Mouse (Mus musculus) forebrain, embryonic 16.5 days (tissue): ENCODE measurements around the gene Fmnl2. TPM values are rescaled to one million over a fixed set of nuclear protein-coding genes. Genes with fewer than 3 reads are reported as not detected.
A peak's percentile ranks its signal among the peaks of the same experiment; 100 is the strongest.

ENCODE experiments used
- ATAC-seq: fragments of 200-750 bp; cut with Nextera tagmentation; 2 replicates; pipeline ENCODE4 v1.8.0; 2017; ENCODE audit warnings: mild to moderate bottlenecking, moderate library complexity
- H3K27ac ChIP-seq: fragments of 300-500 bp; sonication (generic); 2 replicates; pipeline ENCODE4 v1.5.1; 2014; ENCODE audit warnings: low read length, control low read depth
- H3K27me3 ChIP-seq: fragments of 300-500 bp; sonication (generic); replicated peaks from 2 replicates; pipeline ENCODE4 v1.6.1; 2014; ENCODE audit warnings: low read length; ENCODE audit not compliant: control insufficient read depth, insufficient read depth
- H3K36me3 ChIP-seq: fragments of 300-500 bp; sonication (generic); 2 replicates; pipeline ENCODE4 v1.6.1; 2014; ENCODE audit not compliant: control insufficient read depth, insufficient read depth
- H3K4me1 ChIP-seq: fragments of 300-500 bp; sonication (generic); replicated peaks from 2 replicates; pipeline ENCODE4 v1.6.1; 2014; ENCODE audit warnings: low read length; ENCODE audit not compliant: control insufficient read depth, insufficient read depth
- H3K4me2 ChIP-seq: fragments of 300-500 bp; sonication (generic); 2 replicates; pipeline ENCODE4 v1.6.1; 2014; ENCODE audit warnings: mild to moderate bottlenecking, low read length, control low read depth
- H3K4me3 ChIP-seq: fragments of 300-500 bp; sonication (generic); replicated peaks from 2 replicates; pipeline ENCODE4 v1.5.1; 2014; ENCODE audit warnings: mild to moderate bottlenecking, low read length, control low read depth
- H3K9ac ChIP-seq: fragments of 300-500 bp; sonication (generic); replicated peaks from 2 replicates; pipeline ENCODE4 v1.6.1; 2014; ENCODE audit warnings: low read depth, low read length, control low read depth
- H3K9me3 ChIP-seq: fragments of 300-500 bp; sonication (generic); 2 replicates; pipeline ENCODE4 v1.6.1; 2016; ENCODE audit warnings: low read length; ENCODE audit not compliant: control insufficient read depth
- WGBS: fragments of 180-500 bp; shearing (Covaris S2); extraction: QIAGEN DNeasy Blood & Tissue Kit; methylation state at CpG from one replicate; pipeline ENCODE4 v1.1.7; 2014; 5-methylcytosine and 5-hydroxymethylcytosine counted together
- polyA plus RNA-seq: library from polyadenylated mRNA; unstranded; fragments of >200 nt; fragmentation: Nextera tagmentation; extraction: Ambion mirVana; gene quantifications from 2 replicates; pipeline ENCODE4 v1.2.1, GENCODE M21; 2015

The Fmnl2 gene
- polyA plus RNA-seq, 1 experiment from 2014 or later = 15.5 TPM

- H3K4me1 ChIP-seq = peaks cover 18% of the 10 kb centered on the region
- H3K27me3 ChIP-seq = no peaks in the 10 kb centered on the region
- no peak overlapping the region for H3K9ac ChIP-seq
- no peak overlapping the region for H3K27ac ChIP-seq
- no peak overlapping the region for H3K4me2 ChIP-seq
- no peaks in the 10 kb centered on the region for H3K9me3 ChIP-seq
- H3K4me3 ChIP-seq = no peak overlapping the region
- no peaks in the 10 kb centered on the region for H3K36me3 ChIP-seq
- ATAC-seq = no peak
- 78% methylated on average over 9 of the region's 9 CpGs for WGBS
Measured at GRCm38 (mm10) chr2:52943644-52944423, 86.2 kb downstream of the Fmnl2 start.

DNA sequence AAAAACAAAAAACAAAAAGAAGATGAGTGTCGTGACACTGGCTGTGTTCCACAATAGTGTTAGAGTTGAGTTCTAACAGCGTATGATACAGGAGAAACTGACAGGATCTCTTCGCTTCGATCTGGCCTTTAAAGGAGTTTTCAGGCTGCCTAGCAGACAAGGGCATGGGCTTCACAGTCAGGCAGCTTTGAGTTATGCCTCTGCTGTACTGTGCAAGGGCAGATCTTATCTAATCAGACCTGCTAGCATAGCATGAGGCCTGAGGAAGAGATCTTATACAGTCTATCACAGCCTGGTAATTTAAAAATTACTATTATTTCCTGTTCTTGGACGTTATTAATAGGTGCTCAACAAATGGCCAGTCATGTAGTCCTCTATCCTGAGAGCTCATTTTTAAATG lies 86.9 kb downstream of the Fmnl2 start:
- Histone ChIP-seq H3K4me3 (no peak overlapping the region), H3K4me1 (peaks cover 18% of the 10 kb centered on the region), H3K27me3 (no peaks in the 10 kb centered on the region), H3K9ac (no peak overlapping the region), H3K4me2 (no peak overlapping the region), H3K36me3 (no peaks in the 10 kb centered on the region), H3K9me3 (no peaks in the 10 kb centered on the region), H3K27ac (no peak overlapping the region)
- WGBS = 87% methylated on average over 5 of the region's 5 CpGs
- no peak for ATAC-seq

GRCm38 (mm10) chr2:52946074-52946473 lies 88.4 kb downstream of the Fmnl2 start:
- 21% methylated on average over 2 of the region's 2 CpGs for WGBS
- H3K4me2 ChIP-seq = no peak overlapping the region
- ATAC-seq = no peak

DNA sequence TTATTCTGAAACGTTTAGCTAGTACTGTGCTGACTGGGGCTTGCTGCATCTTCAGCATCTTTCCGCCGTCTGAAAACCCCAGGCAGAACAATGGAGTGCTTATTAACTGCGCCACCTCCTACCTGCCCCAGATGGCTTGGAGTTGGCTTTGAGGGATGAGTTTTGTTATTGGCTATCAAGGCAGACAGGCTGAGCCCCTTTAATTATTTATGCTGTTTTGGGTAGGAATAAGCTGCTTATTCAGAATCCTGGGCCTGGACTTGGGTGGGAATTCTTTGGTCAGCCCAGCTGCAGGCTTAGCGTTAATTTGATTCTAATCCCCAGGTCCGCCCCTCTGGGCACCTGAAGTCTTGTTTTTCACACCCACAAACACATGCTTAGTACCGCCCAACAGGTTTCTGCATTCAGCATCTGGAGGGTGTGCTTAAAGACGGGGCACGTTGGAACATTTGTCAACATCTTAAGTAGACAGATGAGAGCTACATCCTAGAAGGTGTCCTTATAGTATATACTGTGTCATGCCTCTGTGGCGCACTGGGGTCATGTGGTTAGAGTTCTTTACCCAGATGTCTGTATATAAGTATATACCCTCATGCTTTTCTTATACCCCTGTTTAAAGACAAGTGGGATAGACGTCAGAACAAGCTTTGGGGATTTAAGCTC lies 89.0 kb downstream of the Fmnl2 start:
- H3K36me3 ChIP-seq = no peaks in the 10 kb centered on the region
- WGBS = 14% methylated on average over 11 of the region's 11 CpGs
- H3K27ac ChIP-seq = no peak overlapping the region; the same call in 1 of the 2 replicates
- peaks cover 22% of the 10 kb centered on the region for H3K4me1 ChIP-seq
- no peaks in the 10 kb centered on the region for H3K27me3 ChIP-seq
- no peaks in the 10 kb centered on the region for H3K9me3 ChIP-seq
- no peak overlapping the region for H3K4me3 ChIP-seq
- H3K4me2 ChIP-seq = no peak overlapping the region
- ATAC-seq = peak; percentile 54
- H3K9ac ChIP-seq = no peak overlapping the region

More at GRCm38 (mm10) chr2:52946074-52946473, 88.4 kb downstream of the Fmnl2 start:
- H3K9ac ChIP-seq = 0 out of 2 replicates have a peak overlapping the region, but pooled peaks have one; percentile 14
- no peak overlapping the region for H3K4me3 ChIP-seq
- H3K27ac ChIP-seq = peak overlapping the region; percentile 52
- H3K36me3 ChIP-seq = no peaks in the 10 kb centered on the region
- no peaks in the 10 kb centered on the region for H3K9me3 ChIP-seq
- H3K4me1 ChIP-seq = peaks cover 22% of the 10 kb centered on the region
- no peaks in the 10 kb centered on the region for H3K27me3 ChIP-seq

DNA sequence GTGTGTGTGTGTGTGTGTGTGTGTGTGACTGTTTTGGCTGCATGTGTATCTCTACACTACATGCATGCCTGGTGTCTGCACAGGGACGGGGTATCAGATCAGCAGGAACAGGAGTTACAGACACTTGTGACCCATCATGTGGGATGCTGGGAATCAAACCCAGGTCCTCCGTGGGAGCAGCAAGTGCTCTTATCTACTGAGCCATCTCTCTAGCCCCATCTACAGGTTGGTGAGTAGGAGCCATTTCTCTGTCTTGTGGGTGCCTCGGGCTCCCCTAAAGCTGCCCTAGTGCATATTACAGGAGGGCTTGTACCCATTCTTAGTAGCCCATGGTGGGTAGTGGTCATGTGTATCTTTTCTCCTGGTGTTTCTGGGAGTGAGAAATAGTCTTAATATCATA lies 90.7 kb downstream of the Fmnl2 start:
- Histone ChIP-seq H3K4me1 (peaks cover 22% of the 10 kb centered on the region), H3K36me3 (no peaks in the 10 kb centered on the region), H3K4me2 (no peak overlapping the region), H3K27ac (no peak overlapping the region), H3K9ac (no peak overlapping the region), H3K27me3 (no peaks in the 10 kb centered on the region), H3K9me3 (no peaks in the 10 kb centered on the region), H3K4me3 (no peak overlapping the region)
- no peak for ATAC-seq
- WGBS = 100% methylated on average over 3 of the region's 3 CpGs

DNA sequence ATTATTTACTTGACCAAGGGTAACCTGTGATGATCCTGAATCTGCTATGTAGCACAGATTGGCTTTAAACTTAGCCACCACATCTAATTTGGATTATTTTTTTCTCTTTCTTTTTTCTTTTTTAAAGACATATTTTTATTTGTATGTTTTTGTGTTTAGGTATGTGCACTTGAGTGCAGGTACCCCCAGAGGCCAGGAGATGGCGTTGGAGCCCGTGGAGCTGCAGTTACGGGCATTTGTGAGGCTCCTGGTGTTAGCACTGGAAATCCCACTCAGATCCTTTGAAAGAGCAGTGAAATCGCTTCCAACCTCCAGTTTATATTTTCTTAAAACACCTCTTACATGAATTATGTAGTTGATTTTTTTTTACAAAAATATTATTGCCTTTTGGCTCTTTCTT lies 91.9 kb downstream of the Fmnl2 start:
- H3K4me1 ChIP-seq = peaks cover 16% of the 10 kb centered on the region
- ATAC-seq = no peak
- WGBS = 94% methylated on average over 4 of the region's 4 CpGs
- H3K9me3 ChIP-seq = no peaks in the 10 kb centered on the region
- no peak overlapping the region for H3K9ac ChIP-seq
- H3K27me3 ChIP-seq = no peaks in the 10 kb centered on the region
- no peaks in the 10 kb centered on the region for H3K36me3 ChIP-seq
- H3K4me3 ChIP-seq = no peak overlapping the region
- H3K27ac ChIP-seq = no peak overlapping the region
- no peak overlapping the region for H3K4me2 ChIP-seq

GRCm38 (mm10) chr2:52950226-52950625 lies 92.6 kb downstream of the Fmnl2 start:
- Histone ChIP-seq H3K27me3 (no peaks in the 10 kb centered on the region), H3K9ac (no peak overlapping the region), H3K36me3 (no peaks in the 10 kb centered on the region), H3K27ac (no peak overlapping the region), H3K4me2 (no peak overlapping the region), H3K4me1 (peaks cover 16% of the 10 kb centered on the region), H3K9me3 (no peaks in the 10 kb centered on the region), H3K4me3 (no peak overlapping the region)
- ATAC-seq = no peak
- 92% methylated on average over 4 of the region's 4 CpGs for WGBS

GRCm38 (mm10) chr2:52952202-52952730 lies 94.6 kb downstream of the Fmnl2 start:
- Histone ChIP-seq H3K36me3 (no peaks in the 10 kb centered on the region), H3K4me2 (no peak overlapping the region), H3K9me3 (no peaks in the 10 kb centered on the region), H3K27me3 (no peaks in the 10 kb centered on the region), H3K4me3 (no peak overlapping the region), H3K27ac (no peak overlapping the region), H3K4me1 (peaks cover 3% of the 10 kb centered on the region), H3K9ac (no peak overlapping the region)
- 90% methylated on average over 6 of the region's 6 CpGs for WGBS
- no peak for ATAC-seq

- Histone ChIP-seq H3K9ac (no peak overlapping the region), H3K27me3 (no peaks in the 10 kb centered on the region), H3K4me1 (peaks cover 25% of the 10 kb centered on the region), H3K4me3 (no peak overlapping the region), H3K27ac (no peak overlapping the region), H3K4me2 (no peak overlapping the region), H3K36me3 (no peaks in the 10 kb centered on the region), H3K9me3 (no peaks in the 10 kb centered on the region)
- ATAC-seq = no peak
- whole genome bisulfite sequencing = 68% methylated on average over 8 of the region's 8 CpGs
Measured at GRCm38 (mm10) chr2:52955090-52955489, 97.4 kb downstream of the Fmnl2 start.
